Mouse (Mus musculus) neutrophil, adult 65 days (primary cell): ENCODE results near the gene Pten. TPM values are rescaled to one million over a fixed set of nuclear protein-coding genes. Genes with fewer than 3 reads are reported as not detected.

Experiments used
- total RNA-seq: library from RNA; stranded (reverse); gene quantifications from 2 replicates; pipeline ENCODE4 v1.2.4, GENCODE M21; 2023

The Pten gene
- total RNA-seq: 167 TPM in 2 replicates

DNA sequence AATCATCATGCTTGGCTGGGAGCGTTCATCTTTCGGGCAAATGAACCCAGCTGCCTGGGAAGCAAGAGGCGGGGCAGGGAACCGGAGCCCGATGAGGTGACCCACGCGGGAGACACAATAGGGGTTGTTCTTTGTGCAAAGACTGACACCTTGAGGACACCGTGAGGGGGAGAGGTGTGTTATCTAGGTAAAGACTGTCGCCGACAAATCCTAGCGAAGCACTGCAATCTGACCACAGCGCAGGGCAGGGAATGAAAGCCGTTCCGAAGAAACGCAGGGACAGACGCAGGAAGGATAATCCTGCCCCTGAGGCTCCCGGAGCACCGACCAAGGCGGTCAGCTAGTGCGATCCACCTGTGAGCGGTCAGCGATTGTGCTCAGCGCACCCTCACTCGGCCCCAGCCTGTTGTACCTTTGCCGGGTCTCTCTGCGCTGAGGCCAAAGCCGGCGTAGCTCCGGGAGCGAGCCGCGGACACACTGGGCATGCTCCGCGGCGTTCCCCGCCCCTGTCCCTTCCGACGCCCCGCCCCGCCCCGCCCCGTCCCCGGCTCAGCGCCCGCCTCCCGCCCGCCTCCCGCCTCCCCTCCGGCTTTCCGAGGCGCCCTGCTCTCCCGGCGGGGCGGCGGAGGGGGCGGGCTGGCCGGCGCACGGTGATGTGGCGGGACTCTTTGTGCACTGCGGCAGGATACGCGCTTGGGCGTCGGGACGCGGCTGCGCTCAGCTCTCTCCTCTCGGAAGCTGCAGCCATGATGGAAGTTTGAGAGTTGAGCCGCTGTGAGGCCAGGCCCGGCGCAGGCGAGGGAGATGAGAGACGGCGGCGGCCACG, at the start of gene Pten:
Gene Pten, plus strand, starts transcription at position 598 of the 826 bp plus-strand sequence.

DNA sequence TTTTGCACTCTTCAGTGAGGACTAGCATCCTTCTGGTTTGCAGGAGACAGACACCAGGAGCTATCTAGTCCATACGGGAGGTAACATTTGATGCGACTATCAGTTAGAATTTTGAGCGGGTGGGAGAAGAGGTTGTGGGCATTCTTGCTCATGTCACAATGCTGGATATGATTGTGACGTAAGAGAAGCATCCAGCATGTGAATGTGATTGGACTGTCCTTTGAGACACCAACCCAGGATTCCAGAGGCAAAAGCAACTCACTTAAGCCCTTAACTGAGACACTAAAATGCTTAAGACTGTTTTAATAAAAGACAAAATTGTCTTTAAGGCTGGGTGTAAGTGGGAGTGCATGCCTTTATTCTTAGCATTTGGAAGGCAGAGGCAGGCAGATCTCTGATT, 17.6 kb upstream of the Pten start, which contains the start of gene Atad1:
Gene Atad1, minus strand, starts transcription at position 101 of the 400 bp plus-strand sequence.

Other genes with a start within 250 kb of the Pten start
- 11.4 and 11.7 TPM in 2 replicates for gene Papss2, start 161.7 kb upstream of the Pten start, total RNA-seq
- 21.5 and 28.4 TPM in 2 replicates for gene Atad1, start 17.7 kb upstream of the Pten start, total RNA-seq